Mouse (Mus musculus) megakaryocyte, embryonic 14.5 days (primary cell): Measurements from ENCODE around the gene Nudt16l1.

Experiments used
- FLI1 ChIP-seq: IDR thresholded peaks from 2 replicates; pipeline ENCODE4 v1.6.1; 2012; ENCODE audit warnings: low read length, inconsistent platforms, mixed read lengths
- GATA1 ChIP-seq: IDR thresholded peaks from 3 replicates; pipeline ENCODE4 v1.6.1; 2012; ENCODE audit warnings: mixed read lengths, low read length, inconsistent platforms, borderline replicate concordance

GRCm38 (mm10) chr16:4974521-4974920, 36.0 kb downstream of the Nudt16l1 start:
- TF ChIP-seq GATA1 (no peak), FLI1 (no peak)
